Mouse (Mus musculus): ENCODE data around the gene Glis1.

DNA sequence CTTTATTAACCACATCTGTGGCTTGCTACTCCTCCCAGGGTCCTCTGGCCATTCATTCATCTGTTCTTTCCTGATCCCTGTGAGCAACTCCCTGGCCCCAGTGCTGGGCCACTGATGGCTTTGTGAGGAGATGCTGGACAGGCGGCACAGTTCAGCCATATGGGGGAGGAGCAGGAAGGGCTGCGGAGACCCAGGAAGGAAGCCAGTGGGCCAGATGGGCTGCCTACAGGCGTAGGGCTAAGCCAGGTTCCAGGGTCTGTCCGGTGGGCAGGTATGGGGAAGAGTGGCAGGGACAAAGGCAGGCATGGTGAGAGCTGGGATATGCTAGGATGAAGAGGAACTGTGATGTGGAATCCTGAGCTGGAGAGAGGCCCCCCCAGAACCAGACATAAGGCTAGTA is 193.8 kb downstream of the Glis1 start:
- TF ChIP-seq TAL1 (IDR thresholded peaks at IDR 0.05; ENCODE audit: low read length) (no peak), GATA1 (IDR thresholded peaks at IDR 0.05; ENCODE audit: low read length) (no peak)

All from erythroblast, embryonic 14.5 days (primary cell).